Mouse (Mus musculus) G1E (cell line): Measurements from ENCODE around the gene Apaf1.

Experiments
- CTCF ChIP-seq: IDR thresholded peaks from 2 replicates; pipeline ENCODE4 v1.5.1; 2012; ENCODE audit warnings: low read depth, low read length, inconsistent platforms, mixed read lengths
- GATA1 ChIP-seq: IDR thresholded peaks from 2 replicates; pipeline ENCODE4 v1.6.1; 2012; ENCODE audit warnings: borderline replicate concordance, low read length, inconsistent platforms, mixed read lengths
- GATA2 ChIP-seq: IDR thresholded peaks from 2 replicates; pipeline ENCODE4 v1.6.1; 2012; ENCODE audit warnings: low read depth, low read length, inconsistent platforms, borderline replicate concordance
- TAL1 ChIP-seq: conservative IDR thresholded peaks from 2 replicates; pipeline ENCODE4 v1.6.1; 2012; ENCODE audit warnings: low read depth, low read length, inconsistent platforms, mixed read lengths

DNA sequence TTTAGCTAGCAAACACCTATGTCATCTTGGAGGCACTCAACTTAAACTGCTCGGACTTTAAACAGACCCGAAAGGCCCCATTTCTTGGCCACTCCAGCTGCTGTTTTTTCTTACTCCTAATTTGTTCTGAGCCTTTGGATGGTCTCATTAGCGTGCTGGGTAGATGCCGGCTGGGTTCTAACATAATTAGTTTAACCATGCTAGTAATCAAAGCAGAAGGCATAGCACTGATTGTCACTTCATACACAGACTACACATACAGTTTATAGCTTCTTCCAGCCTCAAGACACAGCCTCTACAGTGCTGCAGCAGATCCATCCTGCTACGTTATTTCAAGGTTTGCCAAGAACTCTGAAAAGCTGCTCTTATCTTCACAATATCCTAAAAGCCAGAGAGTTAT is 88.7 kb downstream of the Apaf1 start:
- TF ChIP-seq TAL1 (no peak), CTCF (no peak), GATA1 (no peak), GATA2 (no peak)
